Mouse (Mus musculus): Measurements from ENCODE around the gene Arl2. TPM values are rescaled to one million over a fixed set of nuclear protein-coding genes. Genes with fewer than 3 reads are reported as not detected.
A peak's percentile ranks its signal among the peaks of the same experiment; 100 is the strongest.

Arl2 gene
- total and polyA plus RNA-seq, 2 experiments from 2014 or later: 123 to 159 TPM

- H3K27ac ChIP-seq (ENCODE audit: low read depth, low read length): no peak overlapping the region
- no peaks in the 10 kb centered on the region for H3K27me3 ChIP-seq (ENCODE audit: insufficient read depth, low read length)
- WGBS: 61% methylated on average over 2 of the region's 2 CpGs
- no peak overlapping the region for H3K4me3 ChIP-seq (ENCODE audit: low read depth, low read length)
- no peak for TF ChIP-seq CTCF (IDR thresholded peaks at IDR 0.05)
- DNase-seq (ENCODE audit: low spot score) (no peak), ATAC-seq (ENCODE audit: low FRiP score) (no peak)
- H3K4me1 ChIP-seq (ENCODE audit: insufficient read depth, low read length): no peaks in the 10 kb centered on the region
- no peak overlapping the region for H3K9ac ChIP-seq (replicated peaks; ENCODE audit: low read length, poor library complexity, severe bottlenecking)
- no peak overlapping the region for H3K4me2 ChIP-seq (ENCODE audit: low read depth, low read length, poor library complexity, severe bottlenecking)
- no peaks in the 10 kb centered on the region for H3K9me3 ChIP-seq (ENCODE audit: low read length)
- peaks cover 20% of the 10 kb centered on the region for H3K36me3 ChIP-seq (ENCODE audit: insufficient read depth, low read length)
These were observed 16.4 kb downstream of the Arl2 start for GRCm38 (mm10) chr19:6124898-6125297.

DNA sequence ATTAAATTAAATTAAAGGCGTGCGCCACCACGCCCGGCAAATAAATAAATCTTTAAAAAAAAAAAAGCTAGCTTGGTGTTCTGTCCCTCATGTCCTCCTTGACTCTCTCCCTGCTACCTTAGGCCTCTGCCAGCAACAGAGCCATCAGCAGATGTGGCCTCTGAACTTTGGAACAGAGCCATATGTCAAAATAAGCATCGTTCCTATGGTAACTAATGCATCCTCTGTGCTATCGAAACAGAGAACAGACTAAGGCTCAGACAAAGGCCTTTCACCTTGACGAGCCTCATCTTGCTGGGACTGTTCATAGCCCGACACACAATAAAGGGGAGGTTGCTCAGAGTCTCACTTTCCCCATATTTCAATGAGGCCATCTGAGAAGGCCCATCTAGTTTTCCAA, 18.0 kb downstream of the Arl2 start:
- ATAC-seq (ENCODE audit: low FRiP score) (no peak), DNase-seq (ENCODE audit: low spot score) (peak; percentile 62)
- H3K4me1 ChIP-seq (ENCODE audit: insufficient read depth, low read length): no peaks in the 10 kb centered on the region; the same call in 1 of the 2 replicates
- H3K4me3 ChIP-seq (ENCODE audit: low read depth, low read length): no peak overlapping the region
- WGBS: 80% methylated on average over 8 of the region's 8 CpGs
- H3K9ac ChIP-seq (replicated peaks; ENCODE audit: low read length, poor library complexity, severe bottlenecking): no peak overlapping the region
- TF ChIP-seq CTCF (IDR thresholded peaks at IDR 0.05): no peak
- no peaks in the 10 kb centered on the region for H3K27me3 ChIP-seq (ENCODE audit: insufficient read depth, low read length)
- no peak overlapping the region for H3K4me2 ChIP-seq (ENCODE audit: low read depth, low read length, poor library complexity, severe bottlenecking)
- H3K36me3 ChIP-seq (ENCODE audit: insufficient read depth, low read length): peaks cover 20% of the 10 kb centered on the region
- H3K27ac ChIP-seq (ENCODE audit: low read depth, low read length): no peak overlapping the region
- no peaks in the 10 kb centered on the region for H3K9me3 ChIP-seq (ENCODE audit: low read length)

DNA sequence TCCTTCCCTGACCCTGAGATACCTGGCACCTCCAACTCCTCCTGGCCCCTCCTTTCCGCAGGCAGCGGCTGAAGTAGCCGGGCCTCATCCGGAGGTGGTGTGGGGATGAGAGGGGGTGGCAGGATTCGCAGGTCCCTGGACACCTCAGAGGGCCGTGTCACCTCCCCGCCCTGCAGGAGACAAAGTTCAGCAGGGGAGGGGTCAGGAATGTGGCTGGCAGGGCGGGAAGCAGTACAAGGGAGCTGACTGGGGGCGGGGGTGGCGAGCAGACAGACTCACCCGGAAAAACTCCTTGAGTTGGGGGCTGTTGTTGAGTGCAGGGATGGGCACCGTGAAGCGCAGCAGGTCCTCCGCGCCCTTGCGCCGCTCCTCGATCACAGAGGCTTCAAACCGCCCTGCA, 19.6 kb downstream of the Arl2 start:
- Histone ChIP-seq H3K36me3 (ENCODE audit: insufficient read depth, low read length) (peaks cover 20% of the 10 kb centered on the region), H3K4me3 (ENCODE audit: low read depth, low read length) (no peak overlapping the region), H3K27ac (ENCODE audit: low read depth, low read length) (no peak overlapping the region), H3K27me3 (ENCODE audit: insufficient read depth, low read length) (no peaks in the 10 kb centered on the region), H3K4me1 (ENCODE audit: insufficient read depth, low read length) (no peaks in the 10 kb centered on the region; the same call in 1 of the 2 replicates), H3K9me3 (ENCODE audit: low read length) (no peaks in the 10 kb centered on the region), H3K4me2 (ENCODE audit: low read depth, low read length, poor library complexity, severe bottlenecking) (no peak overlapping the region), H3K9ac (replicated peaks; ENCODE audit: low read length, poor library complexity, severe bottlenecking) (0 out of 2 replicates have a peak overlapping the region, but pooled peaks have one; percentile 13)
- WGBS: 43% methylated on average over 18 of the region's 19 CpGs
- DNase-seq (ENCODE audit: low spot score): no peak
- no peak for TF ChIP-seq CTCF (IDR thresholded peaks at IDR 0.05)
- ATAC-seq (ENCODE audit: low FRiP score): no peak

DNA sequence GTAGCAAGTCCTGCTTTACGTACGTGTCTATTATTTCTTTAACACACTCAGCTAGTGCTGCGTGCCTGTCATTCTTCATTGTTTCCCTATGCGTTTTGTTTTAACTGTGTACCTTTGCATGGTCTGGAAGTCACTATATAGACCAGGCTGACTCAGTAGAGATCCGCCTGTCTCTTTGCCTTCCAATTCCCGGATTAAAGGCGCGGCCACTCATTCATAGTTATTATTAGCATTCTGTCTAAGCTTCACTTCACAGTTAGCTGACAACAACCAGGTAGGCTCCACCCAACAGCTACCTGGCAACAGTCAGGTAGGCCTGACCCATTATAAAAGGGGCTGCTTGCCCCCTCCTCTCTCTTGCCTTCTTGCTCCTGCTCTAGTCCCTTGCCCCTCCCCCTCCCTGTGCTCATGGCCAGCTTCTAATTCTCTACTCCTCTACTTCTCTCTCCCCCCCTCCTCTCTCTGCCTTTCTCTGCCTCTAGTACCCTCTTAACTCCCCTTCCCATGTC, 22.6 kb downstream of the Arl2 start:
- Histone ChIP-seq H3K4me1 (ENCODE audit: insufficient read depth, low read length) (no peaks in the 10 kb centered on the region; the same call in 1 of the 2 replicates), H3K9me3 (ENCODE audit: low read length) (no peaks in the 10 kb centered on the region), H3K27me3 (ENCODE audit: insufficient read depth, low read length) (no peaks in the 10 kb centered on the region), H3K4me2 (ENCODE audit: low read depth, low read length, poor library complexity, severe bottlenecking) (peak overlapping the region; percentile 90), H3K36me3 (ENCODE audit: insufficient read depth, low read length) (peaks cover 42% of the 10 kb centered on the region), H3K27ac (ENCODE audit: low read depth, low read length) (peak overlapping the region; percentile 92), H3K9ac (replicated peaks; ENCODE audit: low read length, poor library complexity, severe bottlenecking) (peak overlapping the region; percentile 15; the same call in 1 of the 2 replicates), H3K4me3 (ENCODE audit: low read depth, low read length) (peak overlapping the region; percentile 84)
- WGBS: 2% methylated on average over 8 of the region's 8 CpGs
- DNase-seq (ENCODE audit: low spot score) (no peak), ATAC-seq (ENCODE audit: low FRiP score) (peak; percentile 14)
- TF ChIP-seq CTCF (IDR thresholded peaks at IDR 0.05): no peak

DNA sequence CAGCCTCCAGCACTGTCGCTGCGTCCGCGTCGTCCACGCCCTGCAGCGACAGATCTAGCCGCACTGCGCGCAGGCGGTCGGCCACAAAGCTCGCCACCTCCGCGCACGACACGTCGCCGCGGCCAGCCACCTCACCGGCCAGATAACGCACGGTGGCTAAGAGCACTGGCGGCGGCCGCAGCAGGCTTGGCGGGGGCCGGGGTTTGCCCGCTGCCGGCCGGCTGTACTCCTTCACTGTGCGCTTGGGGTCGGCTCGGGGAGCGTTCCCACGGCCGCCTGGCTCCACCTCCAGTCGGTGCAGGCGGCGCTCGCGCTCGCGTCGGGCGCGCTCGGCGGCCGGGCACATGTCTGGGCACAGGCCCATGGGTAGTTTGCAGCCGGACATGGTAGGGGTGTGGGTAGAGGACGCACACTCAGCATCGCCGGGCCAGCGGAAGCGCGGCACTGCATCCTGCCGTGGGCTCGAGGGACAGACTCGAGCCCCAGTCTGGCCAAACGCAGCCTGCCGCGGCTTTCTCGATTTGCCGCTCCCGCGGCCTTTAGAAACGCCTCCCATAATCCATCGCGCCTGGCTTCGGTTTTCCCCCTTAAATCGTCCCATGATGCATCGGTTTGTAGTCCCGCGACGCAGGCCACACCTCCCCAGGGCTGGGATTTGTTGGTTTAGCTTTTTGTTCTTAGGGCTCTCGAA, 23.2 kb downstream of the Arl2 start, which contains the start of gene Sac3d1:
Sac3d1 (minus strand) TSS at position 665 of the 691 bp plus-strand sequence.
- Histone ChIP-seq H3K9me3 (ENCODE audit: low read length) (no peaks in the 10 kb centered on the region), H3K4me3 (ENCODE audit: low read depth, low read length) (peak within 1 kb of the TSS; percentile 84), H3K4me1 (ENCODE audit: insufficient read depth, low read length) (no peaks in the 10 kb centered on the region; the same call in 1 of the 2 replicates), H3K36me3 (ENCODE audit: insufficient read depth, low read length) (peaks cover 42% of the 10 kb centered on the region), H3K27me3 (ENCODE audit: insufficient read depth, low read length) (no peaks in the 10 kb centered on the region), H3K4me2 (ENCODE audit: low read depth, low read length, poor library complexity, severe bottlenecking) (peak within 1 kb of the TSS; percentile 90), H3K9ac (replicated peaks; ENCODE audit: low read length, poor library complexity, severe bottlenecking) (peak within 1 kb of the TSS; percentile 86), H3K27ac (ENCODE audit: low read depth, low read length) (peak within 1 kb of the TSS; percentile 92)
- WGBS: under 1% methylated on average over 74 of the region's 77 CpGs
- peak; percentile 98 for DNase-seq (ENCODE audit: low spot score)
- TF ChIP-seq CTCF (IDR thresholded peaks at IDR 0.05): no peak
- ATAC-seq (ENCODE audit: low FRiP score): peak; percentile 87

DNA sequence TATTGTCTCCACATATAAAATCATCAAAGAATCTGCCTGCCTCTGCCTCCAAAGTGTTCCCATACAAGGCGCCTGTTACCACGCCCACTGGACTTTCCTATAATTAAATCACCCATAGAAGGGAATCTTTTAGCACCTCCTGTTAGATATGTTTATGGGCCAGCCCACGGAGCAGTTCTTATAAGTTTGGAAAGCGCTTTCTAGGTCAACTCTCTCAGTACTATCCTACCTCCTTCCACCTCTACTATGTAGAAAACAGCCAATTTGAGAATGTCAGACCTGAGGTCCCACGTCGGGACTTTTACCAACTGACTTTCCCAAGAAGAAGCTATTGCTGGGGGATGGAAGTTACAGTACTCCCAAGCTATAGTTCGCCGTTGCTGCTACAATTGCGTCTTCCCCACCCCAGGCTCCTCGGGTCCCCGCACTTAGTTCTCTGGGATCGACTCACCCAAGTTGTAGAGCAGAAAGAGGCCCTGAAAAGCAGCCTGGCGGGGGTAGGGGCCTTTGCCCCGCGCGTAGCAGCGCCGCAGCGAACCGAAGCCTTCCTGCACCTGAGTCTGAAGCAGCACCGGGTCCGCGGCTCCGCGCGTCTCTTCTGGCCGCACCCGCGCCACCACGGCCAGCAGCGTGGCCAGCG, 23.9 kb downstream of the Arl2 start:
- no peaks in the 10 kb centered on the region for H3K9me3 ChIP-seq (ENCODE audit: low read length)
- H3K27me3 ChIP-seq (ENCODE audit: insufficient read depth, low read length): no peaks in the 10 kb centered on the region
- TF ChIP-seq CTCF (IDR thresholded peaks at IDR 0.05): no peak
- peak overlapping the region; percentile 90 for H3K4me2 ChIP-seq (ENCODE audit: low read depth, low read length, poor library complexity, severe bottlenecking)
- ATAC-seq (ENCODE audit: low FRiP score) (no peak), DNase-seq (ENCODE audit: low spot score) (no peak)
- WGBS: 6% methylated on average over 32 of the region's 32 CpGs
- H3K9ac ChIP-seq (replicated peaks; ENCODE audit: low read length, poor library complexity, severe bottlenecking): peak overlapping the region; percentile 86
- peak overlapping the region; percentile 92 for H3K27ac ChIP-seq (ENCODE audit: low read depth, low read length)
- H3K36me3 ChIP-seq (ENCODE audit: insufficient read depth, low read length): peaks cover 45% of the 10 kb centered on the region
- H3K4me3 ChIP-seq (ENCODE audit: low read depth, low read length): peak overlapping the region; percentile 84
- no peaks in the 10 kb centered on the region; the same call in 1 of the 2 replicates for H3K4me1 ChIP-seq (ENCODE audit: insufficient read depth, low read length)
